Mouse (Mus musculus): Measurements from ENCODE around the gene Gli2.

The Gli2 gene

GRCm38 (mm10) chr1:118940269-118940840 lies 113.1 kb downstream of the Gli2 start:
- no peak for DNase-seq (ENCODE audit: low spot score)

- no peak for DNase-seq (ENCODE audit: low spot score)
These were observed 115.2 kb downstream of the Gli2 start for GRCm38 (mm10) chr1:118938206-118938605.

GRCm38 (mm10) chr1:118936108-118936507 lies 117.3 kb downstream of the Gli2 start:
- no peak for DNase-seq (ENCODE audit: low spot score)

- no peak for DNase-seq (ENCODE audit: low spot score)
These were observed 117.9 kb downstream of the Gli2 start for GRCm38 (mm10) chr1:118935518-118935917.

- no peak for DNase-seq (ENCODE audit: low spot score)
These were observed 121.3 kb downstream of the Gli2 start for GRCm38 (mm10) chr1:118932167-118932566.

- no peak for DNase-seq (ENCODE audit: low spot score)
These were observed 125.7 kb downstream of the Gli2 start for GRCm38 (mm10) chr1:118927543-118928354.

- no peak for DNase-seq (ENCODE audit: low spot score)
These were observed 126.9 kb downstream of the Gli2 start for GRCm38 (mm10) chr1:118926556-118926955.

- no peak for DNase-seq (ENCODE audit: low spot score)
These were observed 131.2 kb downstream of the Gli2 start for GRCm38 (mm10) chr1:118922189-118922588.

GRCm38 (mm10) chr1:118917520-118918220 lies 135.7 kb downstream of the Gli2 start:
- no peak for DNase-seq (ENCODE audit: low spot score)

GRCm38 (mm10) chr1:118916477-118917075 lies 136.8 kb downstream of the Gli2 start:
- DNase-seq (ENCODE audit: low spot score): no peak

- DNase-seq (ENCODE audit: low spot score): no peak
These were observed 139.7 kb downstream of the Gli2 start for GRCm38 (mm10) chr1:118913414-118914385.

GRCm38 (mm10) chr1:118912929-118913328 lies 140.5 kb downstream of the Gli2 start:
- no peak for DNase-seq (ENCODE audit: low spot score)

GRCm38 (mm10) chr1:118911427-118911727 lies 142.0 kb downstream of the Gli2 start:
- DNase-seq (ENCODE audit: low spot score): no peak

- no peak for DNase-seq (ENCODE audit: low spot score)
These were observed 142.6 kb downstream of the Gli2 start for GRCm38 (mm10) chr1:118910693-118911426.

- peak; percentile 35 for DNase-seq (ENCODE audit: low spot score)
These were observed 144.4 kb downstream of the Gli2 start for GRCm38 (mm10) chr1:118909051-118909450.

- no peak for DNase-seq (ENCODE audit: low spot score)
These were observed 145.8 kb downstream of the Gli2 start for GRCm38 (mm10) chr1:118907574-118907973.

- no peak for DNase-seq (ENCODE audit: low spot score)
These were observed 148.1 kb downstream of the Gli2 start for GRCm38 (mm10) chr1:118905319-118905718.

GRCm38 (mm10) chr1:118904909-118905308 lies 148.5 kb downstream of the Gli2 start:
- DNase-seq (ENCODE audit: low spot score): no peak

GRCm38 (mm10) chr1:118904431-118904830 lies 149.0 kb downstream of the Gli2 start:
- DNase-seq (ENCODE audit: low spot score): no peak

GRCm38 (mm10) chr1:118903742-118904141 lies 149.7 kb downstream of the Gli2 start:
- no peak for DNase-seq (ENCODE audit: low spot score)
